Mouse (Mus musculus) limb, embryonic 14.5 days (tissue): ENCODE data around the gene Lpp. TPM values are rescaled to one million over a fixed set of nuclear protein-coding genes. Genes with fewer than 3 reads are reported as not detected.

Source experiments
- ATAC-seq: fragments of 200-750 bp; cut with Nextera tagmentation; 2 replicates; pipeline ENCODE4 v1.8.0; 2017; ENCODE audit warnings: low read depth, moderate number of reproducible peaks, moderate TSS enrichment; ENCODE audit not compliant: low FRiP score
- DNase-seq: peaks from one replicate; pipeline ENCODE4 v3.0.0-alpha.2; 2015; ENCODE audit warnings: low spot score
- H3K27ac ChIP-seq: fragments of 300-500 bp; sonication (generic); replicated peaks from 2 replicates; pipeline ENCODE4 v1.5.1; 2014; ENCODE audit warnings: low read depth, mild to moderate bottlenecking, low read length, moderate library complexity, mixed read lengths
- H3K27me3 ChIP-seq: fragments of 300-500 bp; sonication (generic); 2 replicates; pipeline ENCODE4 v1.6.1; 2014; ENCODE audit warnings: low read length, mixed read lengths; ENCODE audit not compliant: control insufficient read depth, insufficient read depth
- H3K36me3 ChIP-seq: fragments of 300-500 bp; sonication (generic); 2 replicates; pipeline ENCODE4 v1.6.1; 2014; ENCODE audit warnings: mild to moderate bottlenecking, low read length, moderate library complexity, mixed read lengths; ENCODE audit not compliant: control insufficient read depth, insufficient read depth
- H3K4me1 ChIP-seq: fragments of 300-500 bp; sonication (generic); 2 replicates; pipeline ENCODE4 v1.6.1; 2014; ENCODE audit warnings: antibody characterized with exemption, low read length, mixed read lengths; ENCODE audit not compliant: control insufficient read depth, insufficient read depth
- H3K4me2 ChIP-seq: fragments of 300-500 bp; sonication (generic); replicated peaks from 2 replicates; pipeline ENCODE4 v1.6.1; 2014; ENCODE audit warnings: low read depth, mild to moderate bottlenecking, low read length, moderate library complexity; ENCODE audit not compliant: severe bottlenecking
- H3K4me3 ChIP-seq: fragments of 300-500 bp; sonication (generic); replicated peaks from 2 replicates; pipeline ENCODE4 v1.5.1; 2014; ENCODE audit warnings: low read length
- H3K9ac ChIP-seq: fragments of 300-500 bp; sonication (generic); 2 replicates; pipeline ENCODE4 v1.6.1; 2014; ENCODE audit warnings: mild to moderate bottlenecking, low read depth, low read length, moderate library complexity; ENCODE audit not compliant: severe bottlenecking
- H3K9me3 ChIP-seq: fragments of 300-500 bp; sonication (generic); 2 replicates; pipeline ENCODE4 v1.6.1; 2016; ENCODE audit warnings: low read length; ENCODE audit not compliant: control insufficient read depth
- POLR2A ChIP-seq: fragments of 200-500 bp; IDR thresholded peaks from 2 replicates; pipeline ENCODE4 v1.8.0; 2012; ENCODE audit warnings: inconsistent platforms, mild to moderate bottlenecking, moderate library complexity, borderline replicate concordance; ENCODE audit not compliant: insufficient read depth, insufficient read length; ENCODE audit errors: extremely low read depth
- WGBS: fragments of 180-500 bp; shearing (Covaris S2); extraction: QIAGEN DNeasy Blood & Tissue Kit; methylation state at CpG from one replicate; pipeline ENCODE4 v1.1.7; 2014; 5-methylcytosine and 5-hydroxymethylcytosine counted together
- polyA plus RNA-seq, 2 experiments: library from polyadenylated mRNA; depleted of rRNA in 1 of 2; stranded (reverse) in 1 of 2; unstranded in 1 of 2; fragments of >200 nt; fragmentation: Nextera tagmentation in 1 of 2; extraction: Ambion mirVana in 1 of 2; gene quantifications; 2 replicates each; pipeline versions ENCODE4 v1.2.1 to v1.2.3; 2012 to 2014

Gene Lpp
- polyA plus RNA-seq, 2 experiments = 15.1 to 46.7 TPM

DNA sequence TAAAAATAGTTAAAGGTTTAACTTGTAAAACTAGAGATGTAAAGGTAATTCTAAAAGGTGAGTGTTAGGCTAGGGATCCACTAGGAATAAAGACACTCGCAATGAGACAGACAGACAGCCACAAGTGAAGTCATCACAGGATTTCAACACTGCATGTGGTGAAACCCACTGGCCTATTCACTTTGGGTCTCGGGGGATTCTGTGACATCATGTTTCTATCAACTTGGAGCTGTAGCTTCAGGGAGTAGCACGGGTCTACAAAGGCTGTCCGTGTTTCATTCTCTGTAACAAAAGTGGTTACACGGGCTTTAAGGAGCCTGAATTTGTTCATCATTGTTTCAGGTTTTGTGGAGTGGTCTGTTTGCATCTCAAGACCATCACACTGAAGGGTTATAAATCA lies 152.1 kb downstream of the Lpp start:
- Histone ChIP-seq H3K4me3 (no peak overlapping the region), H3K9me3 (no peaks in the 10 kb centered on the region), H3K27ac (no peak overlapping the region), H3K9ac (no peak overlapping the region), H3K4me1 (no peaks in the 10 kb centered on the region), H3K27me3 (no peaks in the 10 kb centered on the region), H3K36me3 (no peaks in the 10 kb centered on the region), H3K4me2 (no peak overlapping the region)
- 95% methylated on average over 5 of the region's 5 CpGs for WGBS
- ATAC-seq = no peak
- no peak for DNase-seq
- TF ChIP-seq POLR2A = no peak

DNA sequence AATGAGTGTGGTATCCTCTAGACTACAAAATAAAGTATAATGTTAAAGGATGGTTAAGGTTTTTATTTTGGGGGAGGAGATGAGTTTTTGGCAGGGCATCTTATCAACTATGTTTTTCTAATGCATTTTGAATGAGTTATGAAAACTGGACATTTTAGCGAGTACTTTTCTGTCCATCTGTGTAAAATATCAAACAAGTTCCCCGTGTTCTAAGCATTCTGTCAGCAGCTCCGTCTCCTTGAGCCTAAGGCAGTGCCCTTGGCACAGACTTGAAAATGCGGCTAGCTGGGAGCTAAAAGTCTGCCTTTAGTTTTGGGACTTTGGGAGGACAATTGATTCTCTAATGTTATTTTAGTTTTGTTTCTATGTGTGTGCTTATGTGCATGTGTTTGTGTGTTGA lies 165.2 kb downstream of the Lpp start:
- Histone ChIP-seq H3K9me3 (no peaks in the 10 kb centered on the region), H3K9ac (no peak overlapping the region), H3K27me3 (no peaks in the 10 kb centered on the region), H3K27ac (no peak overlapping the region), H3K4me3 (no peak overlapping the region), H3K4me1 (no peaks in the 10 kb centered on the region), H3K4me2 (no peak overlapping the region), H3K36me3 (no peaks in the 10 kb centered on the region)
- no peak for TF ChIP-seq POLR2A
- DNase-seq = no peak
- WGBS = 85% methylated on average over 4 of the region's 4 CpGs
- no peak for ATAC-seq

DNA sequence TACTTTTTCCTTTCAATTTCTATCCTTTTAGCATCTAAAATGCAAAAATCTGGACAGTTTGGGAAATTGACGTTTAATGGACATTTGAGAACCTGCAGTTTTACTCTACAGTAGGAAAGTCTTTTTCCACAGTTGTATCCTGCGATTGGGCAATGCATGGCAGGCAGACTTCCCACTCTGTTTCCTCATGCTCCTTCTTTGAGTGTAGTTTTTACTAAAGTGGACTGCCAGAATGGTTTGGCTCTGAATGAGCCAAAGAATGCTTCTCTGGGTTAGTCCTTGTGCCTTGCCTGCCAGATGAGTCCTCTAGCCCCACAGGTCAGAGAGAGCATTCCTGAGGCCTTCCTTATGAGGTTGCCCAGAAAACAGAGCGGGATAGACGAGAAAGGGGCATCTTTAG lies 166.5 kb downstream of the Lpp start:
- no peak for ATAC-seq
- peaks cover under 1% of the 10 kb centered on the region for H3K4me1 ChIP-seq
- 94% methylated on average over 4 of the region's 4 CpGs for WGBS
- no peak overlapping the region for H3K4me2 ChIP-seq
- H3K9me3 ChIP-seq = no peaks in the 10 kb centered on the region
- no peak for TF ChIP-seq POLR2A
- no peak overlapping the region for H3K9ac ChIP-seq
- H3K36me3 ChIP-seq = no peaks in the 10 kb centered on the region
- H3K27me3 ChIP-seq = no peaks in the 10 kb centered on the region
- H3K4me3 ChIP-seq = no peak overlapping the region
- H3K27ac ChIP-seq = no peak overlapping the region
- no peak for DNase-seq

DNA sequence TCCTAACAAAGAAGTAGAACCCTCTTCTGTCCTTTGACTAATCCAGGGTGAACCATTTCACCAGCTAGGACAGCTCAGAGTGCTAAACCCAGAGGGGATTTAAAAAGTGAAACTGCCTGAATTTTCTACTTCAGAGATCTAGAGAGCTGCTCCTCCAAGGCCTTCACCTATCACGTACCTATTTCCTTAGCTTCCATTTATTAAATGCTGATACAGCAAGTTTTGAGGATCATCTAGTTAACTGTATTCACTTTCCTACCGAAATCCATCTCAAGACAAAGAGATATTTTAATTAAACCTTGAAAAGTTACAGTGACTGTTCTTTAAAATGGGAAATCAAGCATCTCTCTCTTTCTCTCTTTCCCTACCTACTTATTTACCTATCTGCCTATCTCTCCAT lies 167.7 kb downstream of the Lpp start:
- Histone ChIP-seq H3K4me2 (no peak overlapping the region), H3K9ac (no peak overlapping the region), H3K4me3 (no peak overlapping the region), H3K27me3 (no peaks in the 10 kb centered on the region), H3K27ac (no peak overlapping the region), H3K4me1 (peaks cover 12% of the 10 kb centered on the region), H3K36me3 (no peaks in the 10 kb centered on the region), H3K9me3 (no peaks in the 10 kb centered on the region)
- TF ChIP-seq POLR2A = no peak
- DNase-seq (no peak), ATAC-seq (no peak)
- WGBS = 93% methylated on average over 2 of the region's 2 CpGs

DNA sequence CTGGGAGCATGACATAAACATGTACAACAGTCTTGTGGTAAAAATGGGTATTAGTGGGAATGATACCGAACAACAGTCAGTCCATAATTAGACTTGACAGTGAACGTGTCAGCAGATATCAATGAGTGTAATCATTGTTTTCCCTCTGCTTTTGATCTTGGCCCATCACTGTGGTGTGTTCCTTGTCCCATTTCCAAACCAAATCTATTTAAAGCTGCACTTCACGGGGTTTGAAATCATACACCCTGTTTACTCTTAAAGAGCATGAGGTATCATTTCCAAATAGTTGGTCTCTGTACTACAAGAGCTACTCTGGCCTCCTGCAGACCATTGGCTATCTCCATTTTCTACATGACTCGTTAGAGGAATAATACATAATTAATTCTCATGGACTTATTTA lies 168.3 kb downstream of the Lpp start:
- Histone ChIP-seq H3K36me3 (no peaks in the 10 kb centered on the region), H3K4me3 (no peak overlapping the region), H3K4me1 (peaks cover 17% of the 10 kb centered on the region), H3K9me3 (no peaks in the 10 kb centered on the region), H3K9ac (no peak overlapping the region), H3K4me2 (no peak overlapping the region), H3K27me3 (no peaks in the 10 kb centered on the region), H3K27ac (no peak overlapping the region)
- ATAC-seq (no peak), DNase-seq (no peak)
- 84% methylated on average over 4 of the region's 4 CpGs for WGBS
- TF ChIP-seq POLR2A = no peak

DNA sequence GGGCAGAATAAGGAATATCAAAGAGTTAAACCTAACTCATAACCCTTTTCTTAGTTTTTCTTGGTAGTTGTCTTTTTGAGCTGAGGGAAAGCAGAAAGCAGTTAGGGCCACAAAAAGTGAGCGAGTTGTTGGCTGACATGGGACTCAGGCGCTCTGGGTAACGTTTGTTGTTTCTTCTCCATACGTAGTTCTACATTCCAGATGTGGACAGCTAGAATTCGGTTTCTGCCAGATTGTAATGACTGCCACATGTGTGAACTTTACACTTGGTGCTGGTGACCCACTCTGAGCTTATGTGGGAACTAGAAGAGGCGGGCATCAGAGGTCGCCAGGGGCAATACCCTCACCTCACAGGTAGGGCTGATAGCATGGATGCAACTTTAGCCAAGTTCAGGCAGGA lies 172.0 kb downstream of the Lpp start:
- DNase-seq (peak; percentile 59), ATAC-seq (peak; percentile 64; the same call in 1 of the 2 replicates)
- H3K9ac ChIP-seq = no peak overlapping the region
- TF ChIP-seq POLR2A = no peak
- H3K36me3 ChIP-seq = no peaks in the 10 kb centered on the region
- H3K27me3 ChIP-seq = no peaks in the 10 kb centered on the region
- WGBS = 18% methylated on average over 7 of the region's 7 CpGs
- H3K4me1 ChIP-seq = peaks cover 22% of the 10 kb centered on the region
- H3K4me3 ChIP-seq = no peak overlapping the region
- no peak overlapping the region for H3K4me2 ChIP-seq
- no peaks in the 10 kb centered on the region for H3K9me3 ChIP-seq
- H3K27ac ChIP-seq = 0 out of 2 replicates have a peak overlapping the region, but pooled peaks have one; percentile 26
